Mouse (Mus musculus) adrenal gland, adult (tissue): ENCODE measurements around the gene Tcaf2.

Experiments
- DNase-seq, 2 experiments: peaks; one replicate each; pipeline ENCODE4 v3.0.0; 2022 to 2023; ENCODE audit warnings: low spot score in 1 of 2; ENCODE audit not compliant: inconsistent age in 2 of 2

Gene Tcaf2

GRCm38 (mm10) chr6:42577433-42577832, 67.6 kb downstream of the Tcaf2 start:
- no peak for DNase-seq
